Mouse (Mus musculus): Measurements from ENCODE around the gene Qser1. TPM values are rescaled to one million over a fixed set of nuclear protein-coding genes. Genes with fewer than 3 reads are reported as not detected.

The Qser1 gene
- total and polyA plus RNA-seq, 3 experiments: 3.9 to 14.5 TPM; not detected in 1

GRCm38 (mm10) chr2:104805435-104805834, 11.1 kb downstream of the Qser1 start:
- H3K4me3 ChIP-seq (ENCODE audit: control insufficient read depth in 1 of 2, insufficient read depth in 1 of 2, low read depth in 2 of 2, low read length in 2 of 2): no peak overlapping the region
- H3K79me2 ChIP-seq (ENCODE audit: control insufficient read depth, insufficient read depth, low read length, poor library complexity): peaks cover 11% of the 10 kb centered on the region; the same call in 1 of the 2 replicates
- H3K36me3 ChIP-seq (ENCODE audit: control insufficient read depth in 1 of 2, insufficient read depth in 2 of 2, low read length in 2 of 2): peaks cover 0 to 11% of the 10 kb centered on the region in 2 experiments; a peak in 3 of 4 replicates
- peak; percentile 84 for DNase-seq (ENCODE audit: low read depth, low spot score)
- no peak overlapping the region for H3K9ac ChIP-seq (ENCODE audit: control insufficient read depth, low read depth, low read length, poor library complexity, severe bottlenecking)
- TF ChIP-seq EP300 (IDR thresholded peaks at IDR 0.05; ENCODE audit: low read depth in 1 of 2, low read length in 2 of 2) (peak in 1 of 2 experiments; percentile 41; a peak in 1 of 4 replicates), GABPA (IDR thresholded peaks at IDR 0.05; ENCODE audit: low read depth, low read length) (no peak), MYC (IDR thresholded peaks at IDR 0.05; ENCODE audit: low read depth, low read length) (no peak), POLR2AphosphoS5 (IDR thresholded peaks at IDR 0.05; ENCODE audit: borderline replicate concordance, low read depth, low read length) (no peak), MYB (IDR thresholded peaks at IDR 0.05; ENCODE audit: low read depth, low read length) (no peak), TCF12 (IDR thresholded peaks at IDR 0.05; ENCODE audit: low read depth, low read length) (no peak), TBP (IDR thresholded peaks at IDR 0.05; ENCODE audit: low read depth, low read length) (no peak), SIN3A (IDR thresholded peaks at IDR 0.05; ENCODE audit: low read length) (no peak), USF1 (IDR thresholded peaks at IDR 0.05; ENCODE audit: low read depth, low read length) (no peak), NELFE (IDR thresholded peaks at IDR 0.05; ENCODE audit: low read depth, low read length) (no peak), ZKSCAN1 (IDR thresholded peaks at IDR 0.05; ENCODE audit: low read depth, low read length) (no peak), CTCF (IDR thresholded peaks at IDR 0.05 in 2 of 3, conservative IDR thresholded peaks at IDR 0.05 in 1 of 3; ENCODE audit: control insufficient read depth in 1 of 3, insufficient read depth in 1 of 3, low read depth in 2 of 3, low read length in 3 of 3, poor library complexity in 1 of 3, severe bottlenecking in 1 of 3) (no peak), RCOR1 (IDR thresholded peaks at IDR 0.05; ENCODE audit: low read depth, low read length) (0 out of 2 replicates have a peak, but pooled peaks have one; percentile 42), RAD21 (IDR thresholded peaks at IDR 0.05; ENCODE audit: low read depth, low read length) (no peak)
- no peaks in the 10 kb centered on the region for H3K27me3 ChIP-seq (ENCODE audit: control insufficient read depth in 1 of 2, insufficient read depth in 2 of 2, low read length in 2 of 2)
- H3K4me1 ChIP-seq (ENCODE audit: control insufficient read depth in 1 of 2, insufficient read depth in 2 of 2, low read length in 2 of 2): peaks cover 2 to 5% of the 10 kb centered on the region in 2 experiments; a peak in 2 of 4 replicates
- no peak overlapping the region for H3K27ac ChIP-seq (ENCODE audit: control insufficient read depth, low read depth, low read length)
- H3K9me3 ChIP-seq (replicated peaks; ENCODE audit: insufficient read depth, low read length): no peaks in the 10 kb centered on the region

- Histone ChIP-seq H3K4me1 (ENCODE audit: control insufficient read depth in 1 of 2, insufficient read depth in 2 of 2, low read length in 2 of 2) (no peaks in the 10 kb centered on the region), H3K4me3 (ENCODE audit: control insufficient read depth in 1 of 2, insufficient read depth in 1 of 2, low read depth in 2 of 2, low read length in 2 of 2) (no peak overlapping the region), H3K9me3 (replicated peaks; ENCODE audit: insufficient read depth, low read length) (no peaks in the 10 kb centered on the region), H3K79me2 (ENCODE audit: control insufficient read depth, insufficient read depth, low read length, poor library complexity) (no peaks in the 10 kb centered on the region), H3K27me3 (ENCODE audit: control insufficient read depth in 1 of 2, insufficient read depth in 2 of 2, low read length in 2 of 2) (no peaks in the 10 kb centered on the region), H3K27ac (ENCODE audit: control insufficient read depth, low read depth, low read length) (no peak overlapping the region), H3K36me3 (ENCODE audit: control insufficient read depth in 1 of 2, insufficient read depth in 2 of 2, low read length in 2 of 2) (peaks cover 0 to 12% of the 10 kb centered on the region in 2 experiments; a peak in 2 of 4 replicates), H3K9ac (ENCODE audit: control insufficient read depth, low read depth, low read length, poor library complexity, severe bottlenecking) (no peak overlapping the region)
- TF ChIP-seq MXI1 (IDR thresholded peaks at IDR 0.05; ENCODE audit: low read depth, low read length) (no peak), RAD21 (IDR thresholded peaks at IDR 0.05; ENCODE audit: low read depth, low read length) (peak; percentile 63), TBP (IDR thresholded peaks at IDR 0.05; ENCODE audit: low read depth, low read length) (no peak), UBTF (IDR thresholded peaks at IDR 0.05; ENCODE audit: borderline replicate concordance, insufficient read depth, low read depth, low read length) (no peak), NELFE (IDR thresholded peaks at IDR 0.05; ENCODE audit: low read depth, low read length) (no peak), MYB (IDR thresholded peaks at IDR 0.05; ENCODE audit: low read depth, low read length) (no peak), E2F4 (IDR thresholded peaks at IDR 0.05; ENCODE audit: borderline replicate concordance, low read depth, low read length) (no peak), RCOR1 (IDR thresholded peaks at IDR 0.05; ENCODE audit: low read depth, low read length) (no peak), USF1 (IDR thresholded peaks at IDR 0.05; ENCODE audit: low read depth, low read length) (no peak), MAFK (IDR thresholded peaks at IDR 0.05; ENCODE audit: borderline replicate concordance, low read depth, low read length) (no peak), CHD1 (IDR thresholded peaks at IDR 0.05; ENCODE audit: low read depth, low read length) (no peak), HCFC1 (IDR thresholded peaks at IDR 0.05; ENCODE audit: low read depth, low read length) (no peak), TAL1 (IDR thresholded peaks at IDR 0.05; ENCODE audit: low read length) (no peak), MAX (IDR thresholded peaks at IDR 0.05; ENCODE audit: low read length) (no peak), ZKSCAN1 (IDR thresholded peaks at IDR 0.05; ENCODE audit: low read depth, low read length) (no peak), CTCF (IDR thresholded peaks at IDR 0.05 in 2 of 3, conservative IDR thresholded peaks at IDR 0.05 in 1 of 3; ENCODE audit: control insufficient read depth in 1 of 3, insufficient read depth in 1 of 3, low read depth in 2 of 3, low read length in 3 of 3, poor library complexity in 1 of 3, severe bottlenecking in 1 of 3) (peak in 2 of 3 experiments; percentile 68 to 73; a peak in 4 of 6 replicates), POLR2AphosphoS5 (IDR thresholded peaks at IDR 0.05; ENCODE audit: borderline replicate concordance, low read depth, low read length) (no peak), SMC3 (IDR thresholded peaks at IDR 0.05; ENCODE audit: low read depth, low read length) (peak; percentile 69), KAT2A (conservative IDR thresholded peaks at IDR 0.05; ENCODE audit: low read depth, low read length) (no peak), USF2 (IDR thresholded peaks at IDR 0.05; ENCODE audit: borderline replicate concordance in 1 of 2, insufficient read depth in 1 of 2, low read depth in 1 of 2, low read length in 2 of 2) (no peak), ETS1 (IDR thresholded peaks at IDR 0.05; ENCODE audit: low read depth, low read length) (no peak), MAZ (IDR thresholded peaks at IDR 0.05; ENCODE audit: low read depth, low read length) (no peak), EP300 (IDR thresholded peaks at IDR 0.05; ENCODE audit: low read depth in 1 of 2, low read length in 2 of 2) (no peak), MYC (IDR thresholded peaks at IDR 0.05; ENCODE audit: low read depth, low read length) (no peak)
- DNase-seq (ENCODE audit: low read depth, low spot score): peak; percentile 68
Observed at GRCm38 (mm10) chr2:104774763-104775162, 41.8 kb downstream of the Qser1 start.
